Mouse (Mus musculus) spleen, adult 10 weeks (tissue): ENCODE measurements around the gene Zfp180. TPM values are rescaled to one million over a fixed set of nuclear protein-coding genes. Genes with fewer than 3 reads are reported as not detected.

Source experiments
- polyA plus RNA-seq: library from polyadenylated mRNA; stranded (reverse); fragments of 350-450 nt; fragmentation: Illumina TruSeq; extraction: RNeasy Lipid Tissue Mini Kit (QIAGEN cat#74804); gene quantifications from one replicate; pipeline ENCODE4 v1.2.3, GENCODE M21; 2015; ENCODE audit warnings: low replicate concordance; ENCODE audit not compliant: insufficient read depth

Zfp180 gene
- 25.4 TPM for polyA plus RNA-seq

GRCm38 (mm10) chr7:24081634-24082431, at the start of gene Zfp180:
TSS of gene Zfp180 (plus strand) at chr7:24081924.

GRCm38 (mm10) chr7:24052660-24053304, 28.9 kb upstream of the Zfp180 start, which contains the start of gene Vmn1r183:
TSS of gene Vmn1r183 (plus strand) at chr7:24053254.

GRCm38 (mm10) chr7:24112156-24112856, 30.6 kb downstream of the Zfp180 start, which contains the start of gene Zfp112:
TSS of gene Zfp112 (plus strand) at chr7:24112314.

GRCm38 (mm10) chr7:24133996-24134828, 52.5 kb downstream of the Zfp180 start, which contains the start of gene Zfp235:
TSS of gene Zfp235 (plus strand) at chr7:24134169.

Other genes with a start within 250 kb of the Zfp180 start
- not detected for gene Vmn1r176, start 244.6 kb upstream of the Zfp180 start, polyA plus RNA-seq
- not detected for gene Vmn1r177, start 215.5 kb upstream of the Zfp180 start, polyA plus RNA-seq
- not detected for gene Vmn1r178, start 189.9 kb upstream of the Zfp180 start, polyA plus RNA-seq
- not detected for gene Vmn1r179, start 154.9 kb upstream of the Zfp180 start, polyA plus RNA-seq
- not detected for gene Vmn1r180, start 131.3 kb upstream of the Zfp180 start, polyA plus RNA-seq
- not detected for gene Vmn1r181, start 107.3 kb upstream of the Zfp180 start, polyA plus RNA-seq
- not detected for gene V1rd19, start 80.2 kb upstream of the Zfp180 start, polyA plus RNA-seq
- gene Vmn1r183, start 28.7 kb upstream of the Zfp180 start, polyA plus RNA-seq, result not detected
- gene Zfp112, start 30.4 kb downstream of the Zfp180 start, polyA plus RNA-seq, result 1.9 TPM
- 11.2 TPM for gene Zfp235, start 52.2 kb downstream of the Zfp180 start, polyA plus RNA-seq
- 0.37 TPM for gene Zfp114, start 93.1 kb downstream of the Zfp180 start, polyA plus RNA-seq
- 4.2 TPM for gene Zfp111, start 129.5 kb downstream of the Zfp180 start, polyA plus RNA-seq
- 3.5 TPM for gene Zfp109, start 155.6 kb downstream of the Zfp180 start, polyA plus RNA-seq
- 0.94 TPM for gene Zfp108, start 172.9 kb downstream of the Zfp180 start, polyA plus RNA-seq
- gene Zfp93, start 188.5 kb downstream of the Zfp180 start, polyA plus RNA-seq, result 1.8 TPM
- gene Zfp61, start 219.3 kb downstream of the Zfp180 start, polyA plus RNA-seq, result 13.9 TPM
- gene Zfp94, start 234.7 kb downstream of the Zfp180 start, polyA plus RNA-seq, result 9.0 TPM